Mouse (Mus musculus) WW6 (cell line): ENCODE data around the gene Slc9a2.
"Not testable (repeated sequence)": the region's sequence is repeated elsewhere in the genome, so short reads cannot be mapped to it uniquely, and the experiment has no call there.

Source experiments
- DNase-seq: peaks from one replicate; pipeline ENCODE4 v3.0.0-alpha.2; 2013; ENCODE audit warnings: low read depth, low spot score

The Slc9a2 gene

GRCm38 (mm10) chr1:40680067-40680867 is at the start of gene Slc9a2:
Gene Slc9a2, plus strand, starts transcription at chr1:40680574.
- no peak for DNase-seq

GRCm38 (mm10) chr1:40632407-40633062 is 47.8 kb upstream of the Slc9a2 start:
- DNase-seq: no peak

- DNase-seq: no peak
These were observed 45.8 kb upstream of the Slc9a2 start for GRCm38 (mm10) chr1:40634608-40635007.

GRCm38 (mm10) chr1:40648234-40648633 is 32.1 kb upstream of the Slc9a2 start:
- no peak for DNase-seq

- DNase-seq: no peak
These were observed 29.4 kb upstream of the Slc9a2 start for GRCm38 (mm10) chr1:40650803-40651497.

- no peak for DNase-seq
These were observed 23.3 kb upstream of the Slc9a2 start for GRCm38 (mm10) chr1:40657035-40657434.

GRCm38 (mm10) chr1:40657978-40658496 is 22.3 kb upstream of the Slc9a2 start:
- no peak for DNase-seq

- no peak for DNase-seq
These were observed 21.4 kb upstream of the Slc9a2 start for GRCm38 (mm10) chr1:40659017-40659416.

- DNase-seq: no peak
These were observed 20.9 kb upstream of the Slc9a2 start for GRCm38 (mm10) chr1:40659496-40659895.

GRCm38 (mm10) chr1:40660838-40661237 is 19.5 kb upstream of the Slc9a2 start:
- DNase-seq: no peak

- DNase-seq: no peak
These were observed 14.7 kb upstream of the Slc9a2 start for GRCm38 (mm10) chr1:40665401-40666370.

- DNase-seq: not testable (repeated sequence)
These were observed 12.9 kb upstream of the Slc9a2 start for GRCm38 (mm10) chr1:40667442-40667841.

GRCm38 (mm10) chr1:40670025-40670424 is 10.3 kb upstream of the Slc9a2 start:
- DNase-seq: no peak

- no peak for DNase-seq
These were observed 8.9 kb upstream of the Slc9a2 start for GRCm38 (mm10) chr1:40671490-40671889.

- no peak for DNase-seq
These were observed 3.1 kb upstream of the Slc9a2 start for GRCm38 (mm10) chr1:40677306-40677705.

GRCm38 (mm10) chr1:40680868-40681698 is 709 bp downstream of the Slc9a2 start:
- no peak for DNase-seq

GRCm38 (mm10) chr1:40681699-40682510 is 1.5 kb downstream of the Slc9a2 start:
- DNase-seq: no peak

- DNase-seq: no peak
These were observed 13.9 kb downstream of the Slc9a2 start for GRCm38 (mm10) chr1:40694296-40694695.

GRCm38 (mm10) chr1:40696436-40696835 is 16.1 kb downstream of the Slc9a2 start:
- no peak for DNase-seq
